Mouse (Mus musculus): ENCODE measurements around the gene Prr19.
"Not testable (repeated sequence)": the region's sequence is repeated elsewhere in the genome, so short reads cannot be mapped to it uniquely, and the experiment has no call there.

Gene Prr19

DNA sequence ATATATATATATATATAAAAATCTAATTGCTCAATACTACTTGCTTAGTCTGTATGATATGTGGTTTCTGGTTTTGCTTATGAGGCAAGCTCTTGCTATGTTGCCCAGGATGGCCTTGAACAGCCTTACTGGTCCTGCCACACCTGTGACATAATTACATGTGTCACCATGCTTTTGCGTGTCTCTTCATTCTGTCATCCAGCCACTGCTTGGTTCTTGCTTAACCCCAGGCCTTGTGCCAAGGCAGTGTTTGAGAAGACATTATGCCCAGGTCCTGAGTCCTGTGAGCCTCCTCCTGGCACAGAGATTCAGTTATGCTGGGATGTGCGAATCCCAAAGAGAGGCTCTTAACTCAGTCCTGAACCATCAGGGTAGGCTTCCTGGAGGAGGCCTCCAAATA, 22.0 kb downstream of the Prr19 start:
- no peak for DNase-seq

GRCm38 (mm10) chr7:25325431-25325830, 24.2 kb downstream of the Prr19 start:
- DNase-seq, result not testable (repeated sequence)

GRCm38 (mm10) chr7:25326233-25326632, 25.0 kb downstream of the Prr19 start:
- no peak for DNase-seq

- DNase-seq, result peak; percentile 71 to 80
Measured at GRCm38 (mm10) chr7:25333596-25334307, 32.5 kb downstream of the Prr19 start.

DNA sequence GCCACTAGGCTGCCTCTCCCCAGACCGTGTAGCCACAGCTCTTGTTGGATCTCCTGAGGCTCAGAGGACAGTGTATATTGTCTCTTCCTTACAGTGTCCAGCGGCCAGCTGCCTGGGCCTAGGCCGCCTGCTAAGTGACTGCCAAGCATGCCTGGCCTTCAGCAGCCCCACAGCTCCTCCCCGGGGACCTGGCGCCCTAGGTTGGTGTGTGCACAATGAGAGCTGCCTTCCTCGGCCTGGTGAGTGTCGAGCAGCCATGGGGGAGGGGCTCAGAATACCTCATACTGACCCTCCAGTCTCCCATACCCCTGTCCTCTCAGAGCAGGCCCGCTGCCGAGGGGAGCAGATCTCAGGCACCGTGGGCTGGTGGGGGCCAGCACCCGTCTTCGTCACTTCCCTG, 33.3 kb downstream of the Prr19 start:
- no peak for DNase-seq

GRCm38 (mm10) chr7:25339329-25339728, 38.1 kb downstream of the Prr19 start:
- DNase-seq, result no peak

- no peak for DNase-seq
Measured at GRCm38 (mm10) chr7:25341000-25341784, 40.0 kb downstream of the Prr19 start.

DNA sequence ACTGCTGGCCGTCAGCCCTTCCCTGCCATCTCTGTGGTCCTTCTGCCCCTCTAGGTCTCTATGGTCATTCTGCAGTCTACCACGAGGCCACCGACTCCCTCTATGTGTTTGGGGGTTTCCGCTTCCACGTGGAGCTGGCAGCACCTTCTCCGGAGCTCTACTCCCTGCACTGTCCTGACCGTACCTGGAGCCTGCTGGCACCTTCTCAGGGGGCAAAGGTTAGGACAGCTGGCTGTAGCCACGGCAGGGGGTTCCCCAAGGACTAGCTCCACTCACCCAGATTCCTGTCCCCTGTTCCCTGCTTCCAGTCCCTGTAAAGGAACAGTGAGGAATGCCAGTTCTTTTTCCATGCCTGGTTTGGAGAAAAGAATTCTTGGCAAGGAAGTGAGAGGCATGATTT, 47.6 kb downstream of the Prr19 start:
- DNase-seq, result peak; percentile 38 to 66

Data from kidney, adult 8-10 months (tissue).